Mouse (Mus musculus): ENCODE results near the gene Pkn2.

Pkn2 gene

GRCm38 (mm10) chr3:142832910-142833309 lies 48.9 kb downstream of the Pkn2 start:
- DNase-seq (ENCODE audit: low spot score): no peak

- DNase-seq (ENCODE audit: low spot score): no peak
Observed at GRCm38 (mm10) chr3:142826449-142827146, 55.2 kb downstream of the Pkn2 start.

- DNase-seq (ENCODE audit: low spot score): no peak
Observed at GRCm38 (mm10) chr3:142823606-142824005, 58.2 kb downstream of the Pkn2 start.

GRCm38 (mm10) chr3:142817506-142817905 lies 64.3 kb downstream of the Pkn2 start:
- DNase-seq (ENCODE audit: low spot score): no peak

- DNase-seq (ENCODE audit: low spot score): no peak
Observed at GRCm38 (mm10) chr3:142811582-142811981, 70.2 kb downstream of the Pkn2 start.

- no peak for DNase-seq (ENCODE audit: low spot score)
Observed at GRCm38 (mm10) chr3:142795587-142795986, 86.2 kb downstream of the Pkn2 start.

- DNase-seq (ENCODE audit: low spot score): no peak
Observed at GRCm38 (mm10) chr3:142786423-142787072, 95.3 kb downstream of the Pkn2 start.

GRCm38 (mm10) chr3:142777227-142777626 lies 104.6 kb downstream of the Pkn2 start:
- DNase-seq (ENCODE audit: low spot score): no peak

GRCm38 (mm10) chr3:142773538-142774191 lies 108.1 kb downstream of the Pkn2 start:
- no peak for DNase-seq (ENCODE audit: low spot score)

GRCm38 (mm10) chr3:142770518-142770917 lies 111.3 kb downstream of the Pkn2 start:
- no peak for DNase-seq (ENCODE audit: low spot score)

GRCm38 (mm10) chr3:142768498-142768897 lies 113.3 kb downstream of the Pkn2 start:
- no peak for DNase-seq (ENCODE audit: low spot score)

- DNase-seq (ENCODE audit: low spot score): no peak
Observed at GRCm38 (mm10) chr3:142765778-142766165, 116.0 kb downstream of the Pkn2 start.

- peak; percentile 91 for DNase-seq (ENCODE audit: low spot score)
Observed at GRCm38 (mm10) chr3:142764995-142765777, 116.6 kb downstream of the Pkn2 start, which contains the start of gene Gtf2b. Gene Gtf2b, plus strand, starts transcription at chr3:142765045.

- DNase-seq (ENCODE audit: low spot score): peak; percentile 65
Observed at GRCm38 (mm10) chr3:142760356-142760755, 121.4 kb downstream of the Pkn2 start.

GRCm38 (mm10) chr3:142758593-142758992 lies 123.2 kb downstream of the Pkn2 start:
- DNase-seq (ENCODE audit: low spot score): no peak

GRCm38 (mm10) chr3:142757841-142758240 lies 124.0 kb downstream of the Pkn2 start:
- no peak for DNase-seq (ENCODE audit: low spot score)

- DNase-seq (ENCODE audit: low spot score): no peak
Observed at GRCm38 (mm10) chr3:142755132-142755867, 126.5 kb downstream of the Pkn2 start.

GRCm38 (mm10) chr3:142749131-142749530 lies 132.7 kb downstream of the Pkn2 start:
- DNase-seq (ENCODE audit: low spot score): no peak

GRCm38 (mm10) chr3:142747673-142748072 lies 134.1 kb downstream of the Pkn2 start:
- no peak for DNase-seq (ENCODE audit: low spot score)

- no peak for DNase-seq (ENCODE audit: low spot score)
Observed at GRCm38 (mm10) chr3:142745076-142745475, 136.7 kb downstream of the Pkn2 start.
